Mouse (Mus musculus) c-Kit-negative CD71-positive TER-119-positive erythroid progenitor cells, embryonic 14.5 days (primary cell): ENCODE results near the gene Eed.
A peak's percentile ranks its signal among the peaks of the same experiment; 100 is the strongest.

Experiments used
- DNase-seq: peaks from one replicate; pipeline ENCODE4 v3.0.0-alpha.2; 2013; ENCODE audit warnings: low read depth, low spot score

The Eed gene

GRCm38 (mm10) chr7:89981557-89981956, 774 bp upstream of the Eed start:
- DNase-seq = no peak

- no peak for DNase-seq
Observed at GRCm38 (mm10) chr7:89980133-89980484, 674 bp downstream of the Eed start.

GRCm38 (mm10) chr7:89979432-89980130, 1.2 kb downstream of the Eed start:
- DNase-seq = no peak

DNA sequence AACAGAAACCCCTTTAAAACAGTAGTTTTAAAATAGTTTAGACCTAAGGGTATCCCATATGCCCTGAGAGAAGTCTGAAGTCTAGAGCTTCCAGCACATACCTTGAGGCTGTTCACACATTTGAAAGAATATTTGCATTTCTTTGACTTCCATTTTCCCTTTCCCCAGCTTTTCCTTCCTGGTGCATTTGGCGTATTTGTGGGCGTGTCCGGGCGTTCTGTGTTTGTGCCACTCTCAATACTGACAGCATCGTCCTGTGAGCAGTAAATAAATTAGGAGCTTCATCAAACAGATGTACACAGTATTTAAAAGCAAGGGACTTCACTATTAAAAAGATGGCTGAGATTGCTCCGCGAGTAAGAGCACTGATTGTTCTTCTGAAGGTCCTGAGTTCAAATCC, 4.0 kb downstream of the Eed start:
- DNase-seq = no peak

DNA sequence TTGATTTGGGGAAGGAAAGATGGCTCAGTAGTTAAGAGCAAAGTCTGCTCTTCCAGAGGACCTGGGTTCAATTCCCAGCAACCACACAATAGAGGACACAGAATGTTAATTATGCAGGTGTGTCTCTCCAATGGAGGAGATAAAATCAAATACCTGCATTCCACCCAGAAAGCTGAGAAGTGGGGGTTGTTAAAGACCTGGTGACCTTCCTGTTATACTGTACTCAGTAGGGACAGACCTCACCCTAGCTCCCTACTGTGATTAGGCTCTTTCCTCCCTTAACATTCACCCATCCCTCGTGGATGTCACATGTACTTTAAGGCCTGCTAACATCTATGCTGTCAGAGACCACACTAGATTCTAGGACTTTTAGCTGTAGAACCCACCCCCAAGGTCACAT, 5.2 kb downstream of the Eed start:
- DNase-seq = no peak

- no peak for DNase-seq
Observed at GRCm38 (mm10) chr7:89967235-89967634, 13.5 kb downstream of the Eed start.

- no peak for DNase-seq
Observed at GRCm38 (mm10) chr7:89966771-89967170, 14.0 kb downstream of the Eed start.

DNA sequence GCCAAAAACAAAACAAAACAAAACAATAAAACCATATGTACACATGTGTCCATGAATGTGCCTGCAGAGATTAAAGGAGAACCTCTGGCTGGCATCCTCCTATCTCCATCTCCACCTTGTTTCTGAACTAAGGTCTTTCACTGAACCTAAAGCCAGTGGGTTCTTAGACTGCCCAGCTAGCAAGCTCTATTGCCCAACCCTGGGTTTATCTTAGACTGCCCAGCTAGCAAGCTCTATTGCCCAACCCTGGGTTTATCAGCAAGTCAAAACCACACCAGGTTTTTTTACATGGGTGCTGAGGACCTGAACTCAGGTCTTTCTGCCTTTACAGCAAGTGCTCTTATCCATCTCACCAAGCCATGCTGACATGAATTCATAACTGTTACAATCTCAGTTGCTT, 17.6 kb downstream of the Eed start:
- DNase-seq = no peak

DNA sequence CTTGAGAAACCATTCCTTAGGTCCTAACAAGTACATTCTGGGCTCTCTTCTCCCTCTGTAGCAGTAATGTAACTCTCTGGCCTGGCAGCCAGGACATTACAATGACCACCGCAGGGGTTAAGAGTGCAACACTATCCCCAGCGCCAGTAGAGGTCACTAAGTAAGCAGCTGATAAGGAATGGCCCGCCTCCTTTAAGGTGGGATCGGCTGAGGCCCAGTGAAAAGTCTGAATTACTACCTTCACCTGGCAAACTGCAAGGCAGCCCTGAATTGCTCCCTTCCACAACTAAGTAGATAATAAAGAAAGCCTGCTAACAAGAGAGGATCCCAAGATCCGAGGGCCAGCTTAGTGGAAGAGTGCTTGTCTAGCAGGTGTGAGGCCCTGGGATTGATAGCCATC, 23.5 kb downstream of the Eed start:
- DNase-seq = no peak

DNA sequence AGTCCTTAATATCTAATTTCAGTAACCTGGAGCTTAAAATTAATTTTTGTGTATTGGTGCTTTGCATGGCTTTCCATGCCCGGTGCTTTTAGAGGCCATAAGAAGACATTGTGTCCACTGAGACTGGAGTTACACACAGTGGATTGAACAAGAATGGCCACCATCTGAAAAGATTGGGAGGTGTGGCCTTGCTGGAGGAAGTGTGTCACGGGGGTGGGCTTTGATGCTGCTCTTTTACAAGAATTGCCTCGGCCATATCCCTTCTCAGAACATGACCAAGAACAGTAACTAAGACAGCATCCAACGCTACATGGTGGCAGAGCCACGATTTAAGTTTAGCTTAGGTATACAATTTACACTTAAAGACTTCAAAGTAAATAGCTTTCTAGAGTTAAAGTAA, 26.5 kb downstream of the Eed start:
- DNase-seq = no peak

- DNase-seq = no peak
Observed at GRCm38 (mm10) chr7:89949403-89949802, 31.4 kb downstream of the Eed start.

DNA sequence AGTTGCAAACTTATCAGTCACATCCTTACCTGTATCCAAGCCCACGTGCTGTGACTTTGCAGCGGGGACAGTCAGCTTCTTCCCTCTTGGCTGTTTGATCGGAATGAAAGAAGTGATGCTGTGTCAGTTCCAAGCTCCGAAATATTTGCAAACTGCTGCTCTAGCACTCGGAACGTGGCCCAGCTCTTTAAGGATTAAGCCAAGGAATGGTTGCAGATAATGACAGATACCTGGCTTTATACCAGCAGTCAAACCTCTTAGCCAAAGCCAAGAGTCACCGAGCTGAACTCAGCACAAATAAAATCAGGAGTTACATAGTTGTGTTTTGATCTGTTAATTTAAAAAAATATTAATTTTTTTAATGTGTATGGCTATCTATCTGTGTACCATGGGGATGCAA, 32.8 kb downstream of the Eed start:
- DNase-seq = no peak

DNA sequence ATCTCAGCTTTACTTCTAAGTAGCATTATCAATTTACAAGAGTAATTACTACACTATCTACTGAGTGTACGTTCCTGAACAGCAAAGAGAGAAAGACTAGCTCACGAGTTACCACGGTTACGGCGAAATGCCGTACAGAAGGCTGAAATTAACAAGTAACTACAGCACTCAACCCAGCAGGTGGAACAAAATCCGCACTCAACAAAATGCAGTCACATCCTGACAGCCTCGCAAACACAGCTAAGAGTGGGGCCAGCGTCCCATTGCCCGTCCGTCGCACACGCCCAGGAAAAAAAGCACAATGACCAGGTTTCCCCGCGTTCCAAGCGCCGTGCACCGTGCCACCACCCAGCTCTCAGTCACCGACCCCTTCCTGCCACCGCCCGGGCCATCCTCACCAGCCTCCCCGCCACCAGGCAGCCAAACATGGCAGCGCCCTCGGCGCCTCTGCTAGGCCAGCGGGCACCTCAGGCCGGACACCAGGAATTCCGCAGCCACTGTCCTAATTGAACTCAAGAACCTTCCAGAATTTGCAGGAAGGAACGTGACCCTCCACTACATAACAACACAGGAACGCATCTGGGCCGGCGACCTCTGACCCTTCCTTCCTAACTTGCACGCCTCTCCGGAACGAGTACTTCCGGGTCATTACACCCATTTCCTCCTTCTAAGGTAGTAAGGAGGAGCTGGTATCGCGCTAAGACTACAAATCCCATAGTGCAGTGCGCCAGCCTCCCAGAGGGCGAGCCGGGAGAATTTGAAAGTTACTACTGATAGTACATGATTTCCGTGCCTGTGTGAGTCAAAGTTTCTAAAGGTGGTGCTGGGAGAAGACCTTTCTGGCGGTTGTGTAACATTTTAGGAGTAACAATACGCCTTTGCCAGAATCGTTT, 40.0 kb downstream of the Eed start, which contains the start of gene Hikeshi:
TSS of gene Hikeshi (minus strand) at position 634 of the 893 bp plus-strand sequence.
- DNase-seq = peak; percentile 97

- no peak for DNase-seq
Observed at GRCm38 (mm10) chr7:89939497-89940353, 41.1 kb downstream of the Eed start.

DNA sequence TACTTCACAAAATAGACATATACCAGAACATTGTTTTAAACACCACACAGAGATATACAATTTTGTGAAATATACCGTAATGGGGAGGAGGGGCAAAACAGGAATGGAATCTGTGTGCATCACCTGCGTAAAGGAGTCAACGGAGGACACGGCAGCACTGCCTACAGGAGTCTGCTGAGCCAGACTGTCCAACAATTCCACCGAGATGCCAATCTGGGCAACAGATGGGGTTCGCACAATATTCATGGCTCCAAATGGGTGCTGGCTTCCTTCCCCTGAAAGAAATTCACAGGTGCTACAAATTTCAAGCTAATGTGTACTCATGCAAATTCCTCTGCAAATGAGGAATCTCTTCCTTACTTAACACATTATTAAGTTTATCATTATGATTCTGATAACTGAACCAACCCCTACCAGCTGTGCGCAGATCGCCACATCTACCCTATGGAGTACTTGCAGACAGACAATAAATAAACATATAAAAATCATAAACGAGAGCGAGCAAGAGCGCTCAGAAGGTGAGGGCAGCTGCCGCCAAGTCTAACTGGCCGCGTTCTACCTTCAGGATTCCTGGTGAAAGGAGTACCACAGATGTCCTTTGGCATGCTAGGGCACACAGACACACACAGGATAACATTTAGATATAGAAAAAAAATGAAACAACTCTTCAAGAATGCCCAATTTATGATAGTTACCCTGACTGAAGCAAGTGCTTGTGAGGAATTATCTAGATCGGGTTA, 57.2 kb downstream of the Eed start:
- no peak for DNase-seq

- no peak for DNase-seq
Observed at GRCm38 (mm10) chr7:89917776-89918175, 63.0 kb downstream of the Eed start.

GRCm38 (mm10) chr7:89916711-89917110, 64.1 kb downstream of the Eed start:
- DNase-seq = no peak

DNA sequence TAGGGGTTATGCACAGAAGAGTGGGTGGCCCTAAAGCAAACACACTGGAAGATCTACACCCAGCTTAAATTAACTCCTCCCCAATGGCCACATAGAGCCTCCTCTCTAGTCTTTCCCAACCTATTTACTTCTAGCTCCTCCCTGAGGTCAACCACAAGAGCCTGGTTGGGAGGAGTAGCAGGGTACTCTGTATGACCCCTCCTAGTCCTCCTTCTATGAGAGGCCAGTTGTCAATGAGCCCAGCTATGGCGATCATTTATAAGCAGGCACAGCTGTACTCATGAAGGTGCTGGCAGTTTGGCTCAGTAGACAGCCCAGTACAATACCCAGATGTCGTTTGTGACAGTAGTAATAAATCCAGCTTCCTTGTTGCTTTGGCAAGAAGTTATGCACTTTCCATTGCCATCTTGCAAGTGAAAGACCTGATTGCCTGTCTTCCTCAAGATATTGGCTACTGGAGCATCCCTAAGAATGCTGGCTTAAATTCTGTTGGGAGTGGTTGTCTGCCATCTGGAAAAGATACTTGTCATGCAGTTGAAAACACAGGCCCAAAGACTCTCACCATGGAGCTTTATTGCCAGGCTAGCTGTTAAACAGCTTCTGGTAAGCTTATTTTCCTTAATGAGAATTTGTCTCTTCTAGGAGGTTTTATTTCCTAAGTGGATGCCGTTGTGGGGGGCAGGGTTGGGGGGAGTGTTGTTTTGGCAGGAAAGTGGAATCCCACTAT, 67.2 kb downstream of the Eed start:
- no peak for DNase-seq

DNA sequence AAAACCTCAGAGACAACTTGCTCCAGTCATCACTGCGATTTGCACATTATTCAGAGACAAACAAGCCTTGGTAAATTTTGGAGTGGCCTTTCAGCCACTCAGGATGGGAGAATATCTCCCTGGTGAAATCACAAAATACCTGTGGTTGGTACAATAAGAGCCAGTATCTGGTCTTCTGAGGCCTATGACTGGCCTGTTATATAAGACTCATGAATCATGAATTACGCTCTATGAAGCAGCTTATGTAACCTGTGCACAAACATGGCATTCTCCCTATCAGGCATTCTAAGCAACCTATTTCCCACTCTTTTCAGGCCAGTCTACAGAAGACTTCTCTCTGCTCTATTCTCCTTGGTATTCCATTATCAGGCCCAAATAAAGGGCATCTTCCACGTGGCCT, 68.4 kb downstream of the Eed start:
- no peak for DNase-seq

DNA sequence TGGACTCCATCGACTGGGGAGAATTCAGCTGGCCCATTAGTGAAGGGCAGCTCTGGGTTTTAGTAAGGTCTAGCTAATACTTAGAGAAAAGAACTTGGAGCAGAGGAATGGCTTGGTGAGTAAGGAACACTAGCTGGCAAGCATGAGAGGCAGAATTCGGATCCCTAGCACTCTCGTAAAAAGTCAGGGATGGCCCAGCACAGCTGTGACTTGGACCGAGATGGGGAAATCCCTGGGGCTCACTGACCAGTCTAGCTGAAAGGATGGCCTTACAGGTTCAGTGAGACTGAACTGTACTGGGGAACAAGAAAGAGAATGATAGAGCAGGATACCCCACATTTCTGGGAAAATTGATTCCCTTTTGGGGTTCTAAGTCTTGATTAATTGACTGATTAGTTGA, 71.1 kb downstream of the Eed start:
- DNase-seq = no peak
